Mouse (Mus musculus) kidney, embryonic 15.5 days (tissue): ENCODE results near the gene Zfp574. TPM values are rescaled to one million over a fixed set of nuclear protein-coding genes. Genes with fewer than 3 reads are reported as not detected.
"Not testable (repeated sequence)": the region's sequence is repeated elsewhere in the genome, so short reads cannot be mapped to it uniquely, and the experiment has no call there.

Experiments used
- ATAC-seq: fragments of 200-750 bp; cut with Nextera tagmentation; replicated peaks from 2 replicates; pipeline ENCODE4 v1.8.0; 2017; ENCODE audit warnings: moderate TSS enrichment; ENCODE audit not compliant: low FRiP score
- H3K27ac ChIP-seq: fragments of 300-500 bp; sonication (generic); 2 replicates; pipeline ENCODE4 v1.5.1; 2015; ENCODE audit warnings: mild to moderate bottlenecking, inconsistent platforms
- H3K27me3 ChIP-seq: fragments of 300-500 bp; sonication (generic); 2 replicates; pipeline ENCODE4 v1.6.1; 2015; ENCODE audit warnings: inconsistent platforms
- H3K36me3 ChIP-seq: fragments of 300-500 bp; sonication (generic); 2 replicates; pipeline ENCODE4 v1.6.1; 2015; ENCODE audit warnings: inconsistent platforms
- H3K4me1 ChIP-seq: fragments of 300-500 bp; sonication (generic); 2 replicates; pipeline ENCODE4 v1.6.1; 2015; ENCODE audit warnings: inconsistent platforms
- H3K4me2 ChIP-seq: fragments of 300-500 bp; sonication (generic); 2 replicates; pipeline ENCODE4 v1.6.1; 2015; ENCODE audit warnings: moderate library complexity, mild to moderate bottlenecking, inconsistent platforms
- H3K4me3 ChIP-seq: fragments of 300-500 bp; sonication (generic); replicated peaks from 2 replicates; pipeline ENCODE4 v1.5.1; 2015; ENCODE audit warnings: mild to moderate bottlenecking, inconsistent platforms
- H3K9ac ChIP-seq: fragments of 300-500 bp; sonication (generic); 2 replicates; pipeline ENCODE4 v1.6.1; 2015; ENCODE audit warnings: mild to moderate bottlenecking, inconsistent platforms
- H3K9me3 ChIP-seq: fragments of 300-500 bp; sonication (generic); replicated peaks from 2 replicates; pipeline ENCODE4 v1.6.1; 2016; ENCODE audit warnings: inconsistent platforms
- WGBS: fragments of 180-500 bp; shearing (Covaris S2); methylation state at CpG from one replicate; pipeline ENCODE4 v1.1.7; 2015; ENCODE audit warnings: mixed read lengths; 5-methylcytosine and 5-hydroxymethylcytosine counted together
- polyA plus RNA-seq: library from polyadenylated mRNA; unstranded; fragments of >200 nt; fragmentation: Nextera tagmentation; extraction: Ambion mirVana; gene quantifications from 2 replicates; pipeline ENCODE4 v1.2.1, GENCODE M21; 2015

Zfp574 gene
- 33.9 and 37.1 TPM in 2 replicates for polyA plus RNA-seq

DNA sequence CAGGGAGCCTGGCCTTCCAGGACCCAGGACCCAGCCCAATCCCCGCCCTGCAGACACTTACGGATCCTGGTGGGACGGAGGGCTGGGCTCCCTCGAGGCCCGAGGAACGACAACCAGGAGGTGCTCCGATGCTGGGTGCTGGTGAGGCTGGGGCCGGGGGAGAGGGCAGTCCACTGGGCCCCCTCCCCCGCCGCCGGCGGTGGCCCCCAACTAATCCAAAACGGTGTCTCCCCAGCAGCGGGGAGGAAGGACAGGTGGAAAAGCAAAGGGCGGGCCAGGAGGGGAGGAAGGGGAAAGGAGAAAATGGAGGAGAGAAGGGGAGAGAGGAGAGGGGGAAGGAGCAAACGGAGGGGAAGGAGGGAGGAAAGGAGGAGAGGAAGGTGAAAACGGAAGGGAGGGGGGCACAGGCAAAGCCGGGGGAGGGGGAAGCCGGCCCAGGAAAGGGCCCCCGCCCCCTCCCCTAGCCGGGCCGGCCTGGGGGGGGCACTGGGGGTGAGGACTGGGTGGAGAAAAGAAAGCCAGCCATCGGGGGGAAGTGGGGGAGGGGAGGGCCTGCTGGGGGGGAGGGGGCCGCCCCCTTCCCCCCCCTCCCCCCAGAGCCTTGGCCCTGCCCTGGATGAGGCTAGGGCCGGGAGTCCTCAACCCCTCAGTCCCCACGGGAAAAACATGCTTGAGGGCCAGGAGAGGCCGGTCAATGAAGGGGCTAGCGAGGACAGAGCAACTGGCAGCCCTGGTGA, at the start of gene Zfp574, which contains the start of gene Grik5:
TSS of gene Zfp574 (plus strand) at position 589 of the 737 bp plus-strand sequence.
TSS of gene Grik5 (minus strand) at position 368 of the 737 bp plus-strand sequence.
- peak within 1 kb of the TSS; percentile 84 for H3K9ac ChIP-seq
- peaks cover 16% of the 10 kb centered on the region for H3K36me3 ChIP-seq
- H3K9me3 ChIP-seq = no peaks in the 10 kb centered on the region
- H3K4me3 ChIP-seq = peak within 1 kb of the TSS; percentile 68
- 2% methylated on average over 24 of the region's 28 CpGs for whole genome bisulfite sequencing
- ATAC-seq = peak; percentile 7; the same call in 1 of the 2 replicates
- no peaks in the 10 kb centered on the region for H3K27me3 ChIP-seq
- H3K4me2 ChIP-seq = peak within 1 kb of the TSS; percentile 89
- H3K4me1 ChIP-seq = peaks cover 52% of the 10 kb centered on the region
- peak within 1 kb of the TSS; percentile 91 for H3K27ac ChIP-seq

DNA sequence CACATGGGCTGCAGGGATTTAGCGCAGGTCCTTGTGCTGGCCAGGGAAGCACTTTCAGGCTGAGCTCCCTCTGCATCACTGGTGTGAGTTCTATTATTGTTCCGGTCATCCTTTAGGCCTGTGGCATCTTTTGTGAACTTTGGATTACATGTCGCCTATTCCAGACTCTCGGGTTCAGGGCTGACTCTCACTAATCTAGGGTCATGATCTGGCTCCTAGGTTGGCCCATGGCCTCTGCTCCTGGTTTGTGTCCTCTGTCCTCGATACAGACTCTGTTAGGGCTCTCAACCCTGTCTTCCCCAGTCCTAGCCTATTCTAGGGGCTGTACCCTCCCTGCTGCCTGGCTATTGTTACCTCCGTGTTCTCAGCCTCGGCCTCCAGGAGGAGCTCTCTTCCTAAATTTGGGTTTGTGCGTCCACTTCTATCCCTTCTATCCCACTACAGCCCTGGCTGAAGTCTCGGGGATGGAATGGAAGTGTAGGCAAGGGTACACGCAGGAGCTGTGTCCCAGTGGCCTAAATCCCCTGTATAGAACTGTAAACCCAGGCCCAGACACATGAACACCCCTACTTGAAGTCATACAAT, 46.4 kb upstream of the Zfp574 start:
- Histone ChIP-seq H3K9ac (no peak overlapping the region), H3K4me1 (no peaks in the 10 kb centered on the region), H3K4me3 (no peak overlapping the region), H3K27me3 (no peaks in the 10 kb centered on the region), H3K4me2 (no peak overlapping the region), H3K9me3 (no peaks in the 10 kb centered on the region), H3K36me3 (peaks cover 36% of the 10 kb centered on the region), H3K27ac (no peak overlapping the region)
- 60% methylated on average over 10 of the region's 10 CpGs for WGBS
- ATAC-seq = no peak

DNA sequence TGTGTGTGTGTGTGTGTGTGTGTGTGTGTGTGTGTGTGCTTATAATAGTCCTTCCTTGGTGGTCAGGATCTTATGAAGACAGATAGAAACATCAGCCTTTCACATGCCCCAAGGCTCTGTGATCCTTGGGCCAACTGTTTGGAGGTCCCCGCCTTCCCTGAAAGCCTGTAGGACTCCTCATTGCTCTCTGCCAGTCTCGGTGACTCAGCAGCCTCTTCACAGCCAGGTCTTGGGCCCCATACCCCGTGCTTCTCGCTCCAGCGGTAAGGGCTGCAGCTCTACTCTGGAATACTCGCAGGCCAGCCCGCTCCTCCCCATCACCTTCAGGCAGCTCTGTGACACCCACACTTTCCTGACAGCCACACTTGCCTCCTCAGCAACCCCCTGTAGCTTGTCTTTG, 45.9 kb upstream of the Zfp574 start:
- Histone ChIP-seq H3K4me1 (no peaks in the 10 kb centered on the region), H3K36me3 (peaks cover 31% of the 10 kb centered on the region), H3K4me3 (no peak overlapping the region), H3K9ac (no peak overlapping the region), H3K4me2 (no peak overlapping the region), H3K27ac (no peak overlapping the region), H3K27me3 (no peaks in the 10 kb centered on the region), H3K9me3 (no peaks in the 10 kb centered on the region)
- WGBS = 56% methylated on average over 7 of the region's 7 CpGs
- ATAC-seq = no peak

DNA sequence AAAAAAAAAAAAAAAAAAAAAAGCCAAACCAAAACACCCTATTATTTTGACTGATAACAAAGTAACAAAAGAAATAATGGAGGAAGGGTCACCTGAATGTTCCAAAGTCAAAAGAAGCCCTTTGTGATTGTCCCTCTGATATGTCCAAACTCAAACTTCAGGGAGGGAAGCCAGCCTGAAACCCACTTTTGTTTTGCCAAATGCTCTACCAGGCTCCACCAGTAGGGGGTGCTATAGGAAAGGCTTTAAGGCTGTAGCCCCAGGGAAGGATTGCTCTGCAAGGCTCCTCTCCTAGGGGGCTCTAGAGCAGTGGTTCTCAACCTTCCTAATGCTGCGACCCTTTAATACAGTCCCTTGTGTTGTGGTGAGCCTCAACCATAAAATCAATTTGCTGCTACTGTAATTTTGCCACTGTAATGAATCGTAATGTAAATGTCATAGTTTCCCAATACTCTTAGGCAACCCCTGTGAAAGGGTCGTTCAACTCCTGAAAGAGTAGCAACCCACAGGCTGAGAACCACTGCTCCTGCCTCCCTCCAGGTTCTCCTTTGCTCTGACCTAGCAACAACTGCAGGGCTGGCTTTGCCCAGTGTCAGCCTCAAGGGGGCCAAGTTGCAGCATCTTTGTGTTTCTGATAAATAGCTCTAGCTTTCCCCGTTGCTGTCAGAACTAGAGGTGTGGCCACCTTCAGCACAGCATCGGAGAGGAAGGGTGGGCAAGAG, 42.2 kb upstream of the Zfp574 start:
- H3K9ac ChIP-seq = no peak overlapping the region
- no peak overlapping the region for H3K27ac ChIP-seq
- H3K4me2 ChIP-seq = no peak overlapping the region
- no peak overlapping the region for H3K4me3 ChIP-seq
- H3K9me3 ChIP-seq = no peaks in the 10 kb centered on the region
- no peaks in the 10 kb centered on the region for H3K4me1 ChIP-seq
- no peak for ATAC-seq
- 52% methylated on average over 5 of the region's 5 CpGs for WGBS
- peaks cover 32% of the 10 kb centered on the region for H3K36me3 ChIP-seq
- no peaks in the 10 kb centered on the region for H3K27me3 ChIP-seq

DNA sequence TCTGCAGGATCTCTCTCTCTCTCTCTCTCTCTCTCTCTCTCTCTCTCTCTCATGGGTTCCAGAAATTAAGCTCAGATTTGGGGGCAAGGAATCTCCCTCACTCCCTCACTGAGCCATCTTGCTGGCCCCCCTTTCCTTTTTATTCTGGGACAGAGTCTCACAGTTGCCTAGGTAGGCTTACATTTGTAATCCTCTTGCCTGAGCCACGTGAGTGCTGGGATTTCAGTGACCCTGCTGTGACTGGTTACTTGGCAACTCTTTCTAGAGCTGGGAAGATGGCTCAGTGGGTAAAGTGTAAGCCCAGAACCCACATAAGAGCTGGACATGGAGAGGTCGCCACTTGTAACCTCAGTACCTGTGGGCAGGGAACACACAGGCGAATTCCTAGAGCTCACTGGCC, 40.8 kb upstream of the Zfp574 start:
- Histone ChIP-seq H3K9me3 (no peaks in the 10 kb centered on the region), H3K27me3 (no peaks in the 10 kb centered on the region), H3K4me2 (no peak overlapping the region), H3K9ac (no peak overlapping the region), H3K27ac (no peak overlapping the region), H3K36me3 (peaks cover 45% of the 10 kb centered on the region), H3K4me3 (no peak overlapping the region), H3K4me1 (no peaks in the 10 kb centered on the region)
- WGBS = 78% methylated on average over 3 of the region's 3 CpGs
- ATAC-seq = no peak

DNA sequence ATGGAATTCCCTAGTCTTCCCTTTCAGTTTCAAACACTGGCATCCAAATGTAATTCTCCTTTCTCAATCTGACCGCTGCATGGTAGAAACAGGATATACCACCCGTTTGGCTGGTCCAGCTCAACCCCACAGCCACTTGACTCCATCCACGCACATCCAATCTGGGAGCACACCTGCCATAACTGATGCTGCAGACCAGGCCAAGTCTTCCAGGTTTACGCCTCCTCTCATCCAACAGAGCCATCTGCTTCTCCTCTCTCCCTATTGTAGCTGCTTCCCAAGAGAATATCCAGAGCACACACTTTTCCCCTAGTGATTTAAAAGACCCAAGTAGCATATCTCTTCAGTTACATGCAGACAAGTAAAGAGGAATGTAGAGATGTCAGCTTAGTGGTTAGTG, 37.6 kb upstream of the Zfp574 start:
- Histone ChIP-seq H3K9me3 (no peaks in the 10 kb centered on the region), H3K27ac (no peak overlapping the region), H3K4me2 (no peak overlapping the region), H3K4me1 (no peaks in the 10 kb centered on the region), H3K27me3 (no peaks in the 10 kb centered on the region), H3K4me3 (no peak overlapping the region), H3K9ac (no peak overlapping the region), H3K36me3 (peaks cover 52% of the 10 kb centered on the region)
- WGBS = 90% methylated on average over 4 of the region's 4 CpGs
- ATAC-seq = no peak

DNA sequence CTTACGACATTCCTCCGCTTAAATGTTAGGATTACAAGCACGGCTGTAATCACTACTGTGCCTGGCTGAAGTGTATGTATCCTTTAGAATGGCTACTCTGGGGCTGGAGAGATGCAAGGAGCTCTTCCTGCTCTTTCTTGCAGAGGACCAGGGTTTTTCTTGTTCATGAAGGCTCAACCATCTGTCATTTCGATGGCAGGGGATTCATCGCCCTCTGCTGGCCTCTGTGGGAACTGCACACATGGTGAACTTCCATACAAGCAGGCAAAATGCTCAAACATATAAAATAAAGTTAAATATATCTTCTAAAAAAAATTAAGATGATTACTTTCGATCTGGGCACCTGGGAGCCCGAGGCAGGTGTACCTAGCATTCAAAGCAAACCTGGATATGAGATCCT, 36.5 kb upstream of the Zfp574 start:
- 60% methylated on average over 7 of the region's 7 CpGs for WGBS

DNA sequence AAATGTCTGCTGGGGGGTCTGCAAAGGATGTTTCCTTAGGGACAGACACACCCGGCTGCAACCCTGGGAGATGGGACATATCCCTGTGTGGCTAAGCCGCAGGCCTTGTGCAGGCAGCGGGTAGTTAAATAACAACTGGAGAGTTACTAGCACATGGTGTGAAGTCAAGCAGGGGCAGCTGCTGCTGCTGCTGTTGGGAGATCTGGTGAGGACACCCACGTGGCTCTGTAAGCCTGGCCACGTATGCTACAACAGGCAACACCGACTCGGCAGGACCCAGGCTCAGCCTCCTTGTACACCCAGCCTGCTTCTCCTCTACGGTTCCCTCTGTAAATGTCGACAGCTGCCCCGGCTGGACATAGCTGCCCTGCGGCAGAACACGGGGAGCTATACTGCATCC, 30.4 kb upstream of the Zfp574 start:
- no peaks in the 10 kb centered on the region for H3K9me3 ChIP-seq
- no peaks in the 10 kb centered on the region for H3K4me1 ChIP-seq
- H3K27me3 ChIP-seq = no peaks in the 10 kb centered on the region
- no peak overlapping the region for H3K4me2 ChIP-seq
- H3K4me3 ChIP-seq = no peak overlapping the region
- peaks cover 76% of the 10 kb centered on the region for H3K36me3 ChIP-seq
- no peak overlapping the region for H3K9ac ChIP-seq
- ATAC-seq = no peak
- 91% methylated on average over 12 of the region's 12 CpGs for WGBS
- no peak overlapping the region for H3K27ac ChIP-seq

More for the DNA sequence above, 36.5 kb upstream of the Zfp574 start:
- Histone ChIP-seq H3K9me3 (no peaks in the 10 kb centered on the region), H3K27me3 (no peaks in the 10 kb centered on the region), H3K4me3 (no peak overlapping the region), H3K9ac (no peak overlapping the region), H3K4me1 (no peaks in the 10 kb centered on the region), H3K4me2 (no peak overlapping the region), H3K36me3 (peaks cover 57% of the 10 kb centered on the region), H3K27ac (no peak overlapping the region)
- no peak for ATAC-seq

DNA sequence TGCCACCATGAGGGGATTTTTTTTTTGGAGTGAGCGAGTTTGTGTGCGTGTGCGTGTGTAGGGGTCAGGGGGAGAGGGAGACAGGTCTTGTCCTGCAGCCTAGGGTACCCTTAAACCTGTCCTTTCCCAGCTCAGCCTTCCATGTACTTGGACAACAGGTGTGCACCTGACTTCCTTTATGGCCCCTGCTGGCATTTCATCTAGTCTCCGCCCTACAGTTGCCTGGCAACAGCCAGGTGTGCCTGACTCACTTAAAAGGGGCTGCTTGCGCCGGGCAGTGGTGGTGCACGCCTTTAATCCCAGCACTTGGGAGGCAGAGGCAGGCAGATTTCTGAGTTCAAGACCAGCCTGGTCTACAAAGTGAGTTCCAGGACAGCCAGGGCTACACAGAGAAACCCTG, 27.8 kb upstream of the Zfp574 start:
- H3K4me1 ChIP-seq, H3K27ac ChIP-seq, H3K4me2 ChIP-seq, H3K9me3 ChIP-seq, H3K4me3 ChIP-seq, ATAC-seq, H3K9ac ChIP-seq, H3K27me3 ChIP-seq: not testable (repeated sequence)
- H3K36me3 ChIP-seq = peaks cover 82% of the 10 kb centered on the region
- 92% methylated on average over 7 of the region's 7 CpGs for WGBS

DNA sequence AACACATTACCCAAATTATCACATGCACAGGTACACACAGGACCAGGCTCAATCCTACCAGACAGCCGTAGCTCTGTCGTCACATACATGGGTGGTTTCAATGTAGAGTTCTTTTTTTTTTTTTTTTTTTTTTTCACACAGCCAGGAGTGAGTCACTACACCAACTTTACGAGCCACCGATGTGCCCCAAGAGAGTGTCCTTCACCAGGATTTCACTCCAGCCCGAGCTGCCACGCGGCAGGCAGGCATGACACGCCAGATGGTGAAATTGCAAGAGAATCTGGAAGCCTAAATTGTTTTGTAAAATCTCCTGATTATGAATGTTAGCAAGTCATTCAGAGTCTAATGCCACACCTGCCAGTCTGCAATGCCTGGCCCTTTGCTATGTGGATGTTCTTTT, 25.0 kb upstream of the Zfp574 start:
- Histone ChIP-seq H3K27me3 (no peaks in the 10 kb centered on the region), H3K4me2 (no peak overlapping the region), H3K36me3 (peaks cover 82% of the 10 kb centered on the region), H3K9me3 (no peaks in the 10 kb centered on the region), H3K9ac (no peak overlapping the region), H3K4me1 (peaks cover 6% of the 10 kb centered on the region; the same call in 1 of the 2 replicates), H3K4me3 (no peak overlapping the region), H3K27ac (no peak overlapping the region)
- ATAC-seq = no peak
- 89% methylated on average over 8 of the region's 8 CpGs for WGBS

DNA sequence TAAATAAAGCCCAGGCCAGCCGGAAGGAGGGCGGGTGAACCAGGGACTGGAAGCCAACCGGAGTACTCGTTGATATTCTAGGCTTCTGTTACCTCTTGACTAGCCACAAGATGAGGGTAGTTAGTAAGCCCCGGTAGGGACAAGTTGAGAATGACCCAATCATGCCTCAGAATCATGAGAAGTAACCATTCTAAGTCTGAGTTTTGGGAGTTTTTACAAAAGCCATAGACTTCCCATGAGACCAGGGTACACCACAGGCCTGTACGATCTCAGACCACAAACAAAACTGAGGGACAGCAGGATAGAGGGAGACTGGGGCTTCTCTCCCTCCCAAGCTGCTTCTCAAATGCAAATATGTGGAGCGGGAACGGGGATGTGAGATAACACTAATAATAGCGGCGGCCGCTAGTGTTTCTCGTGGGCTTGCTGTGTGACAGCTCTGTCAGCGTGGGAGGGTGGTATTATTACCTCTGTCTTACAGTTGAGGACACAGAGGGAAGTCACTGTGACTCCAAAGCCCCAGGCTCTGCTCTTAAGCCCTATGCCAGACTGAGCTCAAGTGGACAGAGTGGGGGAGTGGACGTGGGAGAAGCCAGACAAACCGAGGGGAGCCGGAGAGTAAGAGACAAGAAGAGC, 23.0 kb upstream of the Zfp574 start:
- H3K4me3 ChIP-seq = no peak overlapping the region
- ATAC-seq = no peak
- no peaks in the 10 kb centered on the region for H3K27me3 ChIP-seq
- no peak overlapping the region for H3K4me2 ChIP-seq
- peaks cover 6% of the 10 kb centered on the region; the same call in 1 of the 2 replicates for H3K4me1 ChIP-seq
- H3K9ac ChIP-seq = no peak overlapping the region
- H3K36me3 ChIP-seq = peaks cover 77% of the 10 kb centered on the region
- 68% methylated on average over 16 of the region's 16 CpGs for WGBS
- H3K27ac ChIP-seq = no peak overlapping the region
- no peaks in the 10 kb centered on the region for H3K9me3 ChIP-seq

DNA sequence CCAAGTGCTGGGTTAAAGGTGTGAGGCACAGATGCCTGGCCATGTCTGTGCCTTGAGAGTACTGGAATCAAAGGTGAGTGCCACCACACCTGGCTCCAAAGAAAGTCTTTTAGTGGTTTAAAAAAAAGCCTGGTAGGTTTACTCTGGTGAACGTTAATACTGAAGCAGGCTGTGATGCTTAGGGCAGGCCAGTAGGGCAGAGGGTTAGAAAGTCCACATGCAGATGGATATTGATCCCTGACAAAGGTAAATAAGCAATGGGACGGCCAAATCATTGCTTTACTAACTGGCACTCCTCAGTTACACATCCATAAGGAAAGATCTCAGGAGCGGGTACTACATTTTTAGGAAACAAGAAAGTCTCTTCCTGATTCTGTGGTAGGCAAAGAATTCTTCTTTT, 19.8 kb upstream of the Zfp574 start:
- WGBS = 90% methylated on average over 3 of the region's 3 CpGs
- Histone ChIP-seq H3K9ac (no peak overlapping the region), H3K27me3 (no peaks in the 10 kb centered on the region), H3K36me3 (peaks cover 79% of the 10 kb centered on the region), H3K27ac (no peak overlapping the region), H3K4me2 (no peak overlapping the region), H3K4me3 (no peak overlapping the region), H3K4me1 (peaks cover 6% of the 10 kb centered on the region; the same call in 1 of the 2 replicates), H3K9me3 (no peaks in the 10 kb centered on the region)
- no peak for ATAC-seq
